Mouse (Mus musculus) spleen, embryonic (tissue): ENCODE data around the gene Zfp618.

Source experiments
- CTCF ChIA-PET: fragments of 350-600 bp; sonication (Branson Sonifier 250); formaldehyde crosslinking; loops from one replicate; lab custom pipeline; 2022; lab: Charles Lee

Zfp618 gene

DNA sequence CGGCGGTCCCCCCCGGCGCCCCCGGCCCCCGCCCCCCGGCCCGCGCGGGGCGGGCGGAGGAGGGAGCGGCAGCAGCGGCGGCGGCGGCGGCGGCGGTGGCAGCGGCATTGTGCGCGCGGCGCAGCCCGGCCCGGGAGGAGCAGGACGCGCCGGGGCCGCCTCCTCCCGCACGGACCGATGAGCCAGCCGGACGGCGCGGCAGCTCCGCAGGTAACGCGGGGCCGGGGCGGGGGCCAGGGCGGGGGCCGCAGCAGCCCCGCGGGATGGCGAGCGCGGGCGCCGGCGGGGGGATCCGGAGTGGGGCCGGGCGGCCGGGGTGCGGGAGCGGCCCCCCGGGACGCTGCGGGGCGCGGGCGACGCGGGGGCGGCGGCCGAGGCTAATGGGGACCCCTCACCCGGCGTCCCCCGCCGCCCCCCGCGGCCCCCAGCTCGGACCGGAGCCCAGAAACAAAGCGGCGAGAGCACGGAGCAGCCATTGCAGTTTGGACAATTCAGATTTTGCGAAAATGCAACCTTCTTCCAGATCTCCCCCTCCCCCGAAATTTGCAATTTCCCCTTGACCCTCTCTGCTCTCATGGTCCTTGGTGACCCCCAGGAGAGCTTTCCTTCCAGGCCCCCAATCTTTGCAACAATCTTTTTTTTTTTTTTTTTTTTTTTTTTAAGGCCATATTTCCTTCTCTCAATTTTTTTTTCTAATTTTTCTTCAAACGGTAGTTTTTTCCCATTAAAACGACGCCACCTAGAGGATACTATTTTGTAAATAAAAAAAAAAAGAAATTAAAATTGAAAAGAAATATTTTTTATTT, at the start of gene Zfp618:
Gene Zfp618, plus strand, starts transcription at position 77 of the 806 bp plus-strand sequence.
- CTCF ChIA-PET = interaction anchor here (0.7 kb wide), 1 partner anchor 148 kb away, joined by 4 read pairs; no protein-coding TSS in a partner anchor

- CTCF ChIA-PET = no interaction called here
Observed at GRCm38 (mm10) chr4:62917056-62917455, 48.3 kb upstream of the Zfp618 start.

- CTCF ChIA-PET = no interaction called here
Observed at GRCm38 (mm10) chr4:62933798-62934197, 31.6 kb upstream of the Zfp618 start.

DNA sequence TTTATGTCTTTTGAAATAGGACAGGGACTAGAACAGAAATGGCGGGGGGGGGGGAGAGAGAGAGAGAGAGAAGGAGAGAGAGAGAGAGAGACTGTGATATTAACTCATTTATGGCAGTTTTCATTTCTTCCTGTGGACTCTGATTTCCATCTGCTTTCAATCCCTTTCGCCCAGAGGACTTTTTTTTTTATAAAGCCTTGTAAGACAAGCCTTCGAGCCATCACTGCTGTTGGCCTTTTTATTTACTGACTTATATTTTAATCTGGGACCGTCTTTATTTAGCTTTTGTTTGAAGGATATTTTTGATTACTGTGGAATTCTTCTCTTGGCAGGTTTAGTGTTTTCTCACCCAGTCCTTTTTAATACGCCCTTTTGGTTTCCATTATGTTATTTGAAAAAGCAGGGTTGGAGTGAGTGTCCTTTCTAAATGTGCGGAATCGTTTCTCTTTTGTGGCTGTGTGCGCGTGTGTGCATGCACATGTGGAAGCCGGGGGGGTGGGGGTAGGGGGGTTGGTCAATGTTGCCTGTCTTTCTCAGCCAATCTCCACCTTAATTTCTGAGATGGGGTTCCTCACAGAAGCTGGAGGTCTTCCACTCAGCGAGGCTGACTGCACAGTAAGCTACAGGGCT, 29.7 kb upstream of the Zfp618 start:
- CTCF ChIA-PET = no interaction called here

GRCm38 (mm10) chr4:62941961-62942892, 23.1 kb upstream of the Zfp618 start:
- CTCF ChIA-PET = no interaction called here

DNA sequence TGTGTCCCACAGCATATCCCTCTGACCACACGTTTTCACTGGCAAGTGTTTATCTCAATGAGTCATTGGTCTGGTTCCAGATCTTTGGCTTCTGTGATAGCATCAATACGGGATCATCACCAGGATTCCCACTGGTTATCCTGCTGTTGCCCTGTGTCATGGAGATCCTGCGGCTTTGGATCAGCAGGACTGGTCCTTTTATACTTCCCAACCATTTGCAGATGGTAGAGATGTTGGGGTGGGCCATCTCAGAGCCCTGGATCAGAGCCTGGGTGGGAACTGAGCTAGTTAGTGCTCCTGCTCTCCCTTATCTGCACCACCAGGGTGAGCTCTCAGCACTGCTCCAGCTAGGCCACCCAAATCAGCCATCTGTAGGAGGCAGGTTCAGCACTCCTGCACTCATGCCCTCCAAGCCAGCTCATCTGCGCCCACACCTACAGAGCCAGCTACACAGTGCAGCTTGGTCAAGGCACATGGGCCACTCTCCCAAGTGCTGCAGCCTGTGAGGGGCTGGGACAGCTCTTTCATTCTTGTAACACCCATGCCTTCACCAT, 21.0 kb upstream of the Zfp618 start:
- CTCF ChIA-PET = no interaction called here

DNA sequence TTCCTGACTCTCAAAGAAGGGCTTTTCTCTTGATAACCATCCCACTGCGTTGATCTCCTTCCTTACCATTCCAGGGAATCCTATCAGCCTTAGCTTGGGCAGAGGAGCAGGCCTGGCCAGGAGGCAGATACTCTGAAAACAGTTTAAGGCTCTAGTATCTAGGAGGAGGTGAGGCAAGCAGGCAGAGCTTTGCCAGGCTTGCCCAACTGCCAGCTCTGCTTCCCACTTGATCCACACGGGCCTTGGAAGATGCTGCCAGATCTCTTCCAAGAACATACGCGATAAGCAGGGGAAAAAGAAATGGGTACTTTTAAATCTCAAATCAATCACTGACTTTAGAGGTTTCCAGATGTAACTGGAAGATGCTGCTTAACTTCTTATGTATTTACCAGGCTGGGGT, 1.6 kb upstream of the Zfp618 start:
- CTCF ChIA-PET = no interaction called here

GRCm38 (mm10) chr4:62964844-62965496, 403 bp upstream of the Zfp618 start:
- CTCF ChIA-PET = no interaction called here

GRCm38 (mm10) chr4:62969526-62969925, 4.2 kb downstream of the Zfp618 start:
- CTCF ChIA-PET = no interaction called here

- CTCF ChIA-PET = no interaction called here
Observed at GRCm38 (mm10) chr4:62971991-62972390, 6.6 kb downstream of the Zfp618 start.

GRCm38 (mm10) chr4:62973086-62973485, 7.7 kb downstream of the Zfp618 start:
- CTCF ChIA-PET = no interaction called here

- CTCF ChIA-PET = no interaction called here
Observed at GRCm38 (mm10) chr4:62974901-62975300, 9.5 kb downstream of the Zfp618 start.

- CTCF ChIA-PET = no interaction called here
Observed at GRCm38 (mm10) chr4:62975541-62975940, 10.2 kb downstream of the Zfp618 start.

DNA sequence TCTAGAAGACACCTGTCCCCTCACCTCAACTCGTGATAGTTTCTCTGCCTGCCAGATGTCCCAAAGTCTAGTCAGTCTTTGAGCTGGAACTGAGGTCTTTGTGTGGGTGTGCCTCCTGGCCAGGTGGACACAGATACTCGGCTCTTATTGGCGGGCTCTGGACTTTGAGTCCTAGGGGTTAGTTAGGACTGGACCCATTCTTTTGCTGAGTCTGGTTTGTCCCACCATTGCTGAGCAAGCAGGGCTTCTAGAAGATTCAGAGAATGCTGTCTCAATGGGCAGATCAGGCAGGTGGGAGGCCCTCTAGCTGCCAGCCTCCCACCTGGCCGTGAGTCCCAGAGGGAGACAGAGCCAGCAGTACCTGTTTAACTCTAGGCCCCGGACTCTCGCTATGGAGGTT, 12.1 kb downstream of the Zfp618 start:
- CTCF ChIA-PET = no interaction called here

- CTCF ChIA-PET = no interaction called here
Observed at GRCm38 (mm10) chr4:62978501-62978911, 13.1 kb downstream of the Zfp618 start.

GRCm38 (mm10) chr4:62981572-62981971, 16.2 kb downstream of the Zfp618 start:
- CTCF ChIA-PET = no interaction called here

- CTCF ChIA-PET = no interaction called here
Observed at GRCm38 (mm10) chr4:62983556-62983955, 18.2 kb downstream of the Zfp618 start.

- CTCF ChIA-PET = no interaction called here
Observed at GRCm38 (mm10) chr4:62991336-62991735, 26.0 kb downstream of the Zfp618 start.

GRCm38 (mm10) chr4:62993190-62993589, 27.8 kb downstream of the Zfp618 start:
- CTCF ChIA-PET = no interaction called here

GRCm38 (mm10) chr4:62997606-62998005, 32.2 kb downstream of the Zfp618 start:
- CTCF ChIA-PET = no interaction called here

- CTCF ChIA-PET = no interaction called here
Observed at GRCm38 (mm10) chr4:62998431-62998835, 33.1 kb downstream of the Zfp618 start.
